Mouse (Mus musculus): ENCODE data around the gene Aplp2.

DNA sequence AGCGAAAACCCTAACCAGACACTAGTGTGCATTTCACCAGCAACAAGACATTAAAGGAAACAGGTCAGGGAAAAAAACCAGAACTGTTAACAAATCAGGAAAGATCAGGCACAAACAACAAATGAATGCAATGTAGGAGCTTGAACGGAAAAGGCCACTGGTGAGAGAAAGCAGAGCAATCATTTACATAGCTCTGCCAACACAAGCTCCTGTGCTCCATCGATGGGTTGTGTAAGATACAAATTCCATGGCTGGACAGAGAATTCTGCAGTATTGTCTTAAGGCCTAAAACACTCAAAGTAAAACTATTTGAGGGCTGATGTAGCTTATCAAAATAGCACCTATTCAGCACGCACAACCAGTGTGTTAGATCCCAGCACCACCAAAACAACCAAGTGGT is 28.6 kb downstream of the Aplp2 start:
- TF ChIP-seq CTCF (IDR thresholded peaks at IDR 0.05; ENCODE audit: low read depth) (no peak), EP300 (IDR thresholded peaks at IDR 0.05; ENCODE audit: low read depth) (no peak)
